Mouse (Mus musculus): ENCODE data around the gene Tceal5. TPM values are rescaled to one million over a fixed set of nuclear protein-coding genes. Genes with fewer than 3 reads are reported as not detected.

Tceal5 gene
- polyA plus RNA-seq, 1 experiment from 2014 or later = 11.1 TPM

DNA sequence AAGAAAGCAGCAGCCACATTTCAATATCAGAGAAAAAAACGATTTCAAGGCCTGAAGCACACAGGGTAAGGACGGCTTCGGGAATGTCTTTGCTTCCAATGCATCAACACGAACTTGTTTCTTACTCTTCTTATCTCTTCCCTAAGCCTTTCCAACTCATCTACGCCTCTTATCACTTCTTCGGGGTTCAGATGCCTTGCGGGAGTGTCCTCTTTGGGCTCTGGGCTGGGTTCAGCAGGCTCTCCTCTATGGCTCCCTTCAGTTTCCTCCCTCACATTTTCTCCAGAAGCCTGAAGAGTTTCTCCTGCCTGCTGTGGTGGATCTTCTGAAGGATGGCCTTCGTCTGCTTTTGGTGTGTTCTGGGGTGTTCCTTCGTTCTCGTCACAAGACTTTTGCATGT lies 33.1 kb downstream of the Tceal5 start:
- Histone ChIP-seq H3K4me2 (peak overlapping the region; percentile 54), H3K27me3 (peaks cover 8% of the 10 kb centered on the region), H3K4me3 (replicated peaks) (peak overlapping the region; percentile 51), H3K36me3 (replicated peaks) (no peaks in the 10 kb centered on the region), H3K27ac (no peak overlapping the region), H3K9ac (no peak overlapping the region), H3K9me3 (no peaks in the 10 kb centered on the region), H3K4me1 (no peaks in the 10 kb centered on the region)
- no peak for ATAC-seq (ENCODE audit: low FRiP score)
- 71% methylated on average over 10 of the region's 10 CpGs for WGBS

Small RNA genes within 50 kb of the gene (microRNA-seq; reads per million reads assigned to microRNA genes)
- gene Mir6383 = not detected

Other genes starting within 250 kb of the Tceal5 start
- gene Arxes2, start 210.1 kb downstream of the Tceal5 start, polyA plus RNA-seq (2016; fragmentation: Nextera tagmentation; extraction: Ambion mirVana) = 143 and 148 TPM in 2 replicates
- 50.8 and 53.0 TPM in 2 replicates for gene Arxes1, start 170.5 kb downstream of the Tceal5 start, polyA plus RNA-seq (2016; fragmentation: Nextera tagmentation; extraction: Ambion mirVana)
- 403 and 426 TPM in 2 replicates for gene Bex2, start 135.6 kb downstream of the Tceal5 start, polyA plus RNA-seq (2016; fragmentation: Nextera tagmentation; extraction: Ambion mirVana)
- not detected in 2 replicates for gene Nxf3, start 118.6 kb downstream of the Tceal5 start, polyA plus RNA-seq (2016; fragmentation: Nextera tagmentation; extraction: Ambion mirVana)
- gene Bex4, start 64.9 kb downstream of the Tceal5 start, polyA plus RNA-seq (2016; fragmentation: Nextera tagmentation; extraction: Ambion mirVana) = 117 and 124 TPM in 2 replicates
- gene Tceal8, start 31.5 kb downstream of the Tceal5 start, polyA plus RNA-seq (2016; fragmentation: Nextera tagmentation; extraction: Ambion mirVana) = 145 and 152 TPM in 2 replicates
- 0.76 and 1.5 TPM in 2 replicates for gene Tceal7, start 10.9 kb upstream of the Tceal5 start, polyA plus RNA-seq (2016; fragmentation: Nextera tagmentation; extraction: Ambion mirVana)
- 131 and 138 TPM in 2 replicates for gene Bex1, start 11.6 kb upstream of the Tceal5 start, polyA plus RNA-seq (2016; fragmentation: Nextera tagmentation; extraction: Ambion mirVana)
- 411 and 412 TPM in 2 replicates for gene Tceal9, start 41.2 kb upstream of the Tceal5 start, polyA plus RNA-seq (2016; fragmentation: Nextera tagmentation; extraction: Ambion mirVana)
- 632 and 641 TPM in 2 replicates for gene Bex3, start 66.4 kb upstream of the Tceal5 start, polyA plus RNA-seq (2016; fragmentation: Nextera tagmentation; extraction: Ambion mirVana)

Measured in forebrain, embryonic 12.5 days (tissue).